Mouse (Mus musculus) olfactory bulb, adult 2 months (tissue): Measurements from ENCODE around the gene Shank2. TPM values are rescaled to one million over a fixed set of nuclear protein-coding genes. Genes with fewer than 3 reads are reported as not detected.
A peak's percentile ranks its signal among the peaks of the same experiment; 100 is the strongest.

Experiments
- H3K27ac ChIP-seq: fragments of 200-500 bp; 2 replicates; pipeline ENCODE4 v1.5.1; 2012; ENCODE audit warnings: low read depth, low read length; ENCODE audit not compliant: insufficient read depth
- H3K4me1 ChIP-seq: fragments of 200-500 bp; 2 replicates; pipeline ENCODE4 v1.6.1; 2012; ENCODE audit warnings: low read length; ENCODE audit not compliant: control insufficient read depth, insufficient read depth
- H3K4me3 ChIP-seq: fragments of 200-500 bp; 2 replicates; pipeline ENCODE4 v1.5.1; 2012; ENCODE audit warnings: mild to moderate bottlenecking, low read depth, low read length, moderate library complexity; ENCODE audit not compliant: insufficient read depth
- CTCF ChIP-seq: fragments of 200-500 bp; IDR thresholded peaks from 2 replicates; pipeline ENCODE4 v1.5.1; 2012; ENCODE audit warnings: low read depth, mild to moderate bottlenecking, low read length, moderate library complexity; ENCODE audit not compliant: insufficient read depth
- POLR2A ChIP-seq: fragments of 200-500 bp; IDR thresholded peaks from 2 replicates; pipeline ENCODE4 v1.6.1; 2012; ENCODE audit warnings: mild to moderate bottlenecking, low read depth, low read length, moderate library complexity; ENCODE audit not compliant: insufficient read depth
- WGBS: fragments of 180-500 bp; shearing (Covaris S2); methylation state at CpG from one replicate; pipeline ENCODE4 v1.1.7; 2018; 5-methylcytosine and 5-hydroxymethylcytosine counted together
- polyA plus RNA-seq: library from polyadenylated mRNA; stranded (reverse); fragments of >200 nt; gene quantifications from 2 replicates; pipeline ENCODE4 v1.2.4, GENCODE M21; 2012; ENCODE audit warnings: low replicate concordance; ENCODE audit not compliant: missing spikeins, insufficient read depth, insufficient read length

Shank2 gene
- polyA plus RNA-seq, 1 experiment: 53.3 TPM

- Histone ChIP-seq H3K4me3 (no peak overlapping the region), H3K27ac (no peak overlapping the region), H3K4me1 (peaks cover 24% of the 10 kb centered on the region)
- no peak for TF ChIP-seq POLR2A
- no peak for TF ChIP-seq CTCF
- WGBS: 92% methylated on average over 6 of the region's 6 CpGs
Measured at GRCm38 (mm10) chr7:144179436-144179835, 177.7 kb downstream of the Shank2 start.

GRCm38 (mm10) chr7:144180885-144181284 lies 179.2 kb downstream of the Shank2 start:
- TF ChIP-seq CTCF: peak; percentile 85
- no peak for TF ChIP-seq POLR2A
- H3K27ac ChIP-seq: no peak overlapping the region
- 22% methylated on average over 6 of the region's 6 CpGs for WGBS
- H3K4me3 ChIP-seq: no peak overlapping the region
- peaks cover 15% of the 10 kb centered on the region for H3K4me1 ChIP-seq

GRCm38 (mm10) chr7:144187869-144188430 lies 186.2 kb downstream of the Shank2 start:
- no peak for TF ChIP-seq CTCF
- no peak for TF ChIP-seq POLR2A
- no peaks in the 10 kb centered on the region for H3K4me1 ChIP-seq
- H3K4me3 ChIP-seq: no peak overlapping the region
- 76% methylated on average over 11 of the region's 11 CpGs for WGBS
- no peak overlapping the region for H3K27ac ChIP-seq

DNA sequence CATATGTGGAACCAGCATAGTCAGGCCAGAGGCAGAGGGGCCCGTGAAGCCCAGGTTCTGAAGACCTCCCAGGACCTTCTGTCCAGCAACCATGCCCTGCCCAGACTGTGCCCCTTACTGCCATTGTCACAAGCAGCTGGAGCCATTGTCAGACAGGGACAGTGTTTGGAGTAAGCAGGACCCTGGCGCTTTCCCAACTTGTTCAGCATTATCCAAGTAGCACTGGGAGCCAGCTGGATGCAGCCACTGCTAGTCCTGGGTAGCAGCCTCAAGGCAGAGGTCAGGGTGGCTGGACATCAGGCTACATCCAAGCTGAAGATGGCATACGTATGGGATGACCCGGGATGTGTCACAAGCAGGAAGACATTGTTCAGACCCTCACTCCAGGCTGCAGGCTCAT lies 187.7 kb downstream of the Shank2 start:
- TF ChIP-seq POLR2A (no peak), CTCF (no peak)
- WGBS: 70% methylated on average over 4 of the region's 4 CpGs
- H3K27ac ChIP-seq: no peak overlapping the region
- no peaks in the 10 kb centered on the region for H3K4me1 ChIP-seq
- no peak overlapping the region for H3K4me3 ChIP-seq

DNA sequence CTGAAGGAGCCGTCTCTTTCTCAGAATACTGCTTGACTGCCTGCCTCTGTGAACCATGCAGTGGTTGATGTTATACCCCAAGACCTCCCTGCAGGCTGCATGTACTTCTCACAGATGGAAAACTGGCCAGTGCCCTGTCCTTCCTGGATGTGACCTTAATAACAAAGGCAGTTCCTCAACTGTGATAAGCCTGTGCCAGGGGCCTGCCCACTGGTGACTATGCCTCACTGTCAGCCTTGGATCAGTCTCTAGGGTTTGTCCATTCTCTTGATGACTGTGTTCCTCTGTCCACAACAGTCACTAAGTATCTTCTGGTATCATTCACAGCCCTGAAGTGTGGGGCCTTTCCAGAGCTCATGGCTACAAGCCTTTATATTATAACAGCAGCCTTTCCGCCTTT lies 196.8 kb downstream of the Shank2 start:
- Histone ChIP-seq H3K27ac (no peak overlapping the region), H3K4me1 (peaks cover 20% of the 10 kb centered on the region), H3K4me3 (no peak overlapping the region)
- 99% methylated on average over 2 of the region's 2 CpGs for WGBS
- TF ChIP-seq CTCF: no peak
- no peak for TF ChIP-seq POLR2A

GRCm38 (mm10) chr7:144202017-144202682 lies 200.4 kb downstream of the Shank2 start:
- H3K4me3 ChIP-seq: no peak overlapping the region
- WGBS: 44% methylated on average over 7 of the region's 7 CpGs
- TF ChIP-seq CTCF (no peak), POLR2A (no peak)
- peaks cover 23% of the 10 kb centered on the region for H3K4me1 ChIP-seq
- H3K27ac ChIP-seq: no peak overlapping the region

- H3K4me3 ChIP-seq: no peak overlapping the region
- TF ChIP-seq POLR2A: no peak
- no peak for TF ChIP-seq CTCF
- 52% methylated on average over 3 of the region's 3 CpGs for WGBS
- peaks cover 30% of the 10 kb centered on the region for H3K4me1 ChIP-seq
- H3K27ac ChIP-seq: no peak overlapping the region
Measured at GRCm38 (mm10) chr7:144204290-144204689, 202.6 kb downstream of the Shank2 start.

DNA sequence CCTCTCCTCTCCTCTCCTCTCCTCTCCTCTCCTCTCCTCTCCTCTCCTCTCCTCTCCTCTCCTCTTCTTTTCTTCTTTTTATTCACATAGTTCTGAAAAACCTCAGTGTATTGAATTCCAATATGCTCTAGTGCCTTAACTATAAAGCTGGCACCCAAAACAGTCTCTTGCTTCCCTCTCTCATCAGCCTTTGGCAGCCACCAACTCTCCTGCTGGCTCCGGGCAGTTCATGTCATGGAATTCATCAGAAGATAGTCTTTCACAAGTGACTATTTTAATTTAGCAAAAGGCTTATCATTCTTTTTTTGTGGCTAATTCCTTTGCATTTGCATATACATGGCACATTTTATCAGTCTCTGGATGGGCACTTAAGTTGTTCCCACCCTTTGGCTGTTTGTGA lies 203.4 kb downstream of the Shank2 start:
- no peak overlapping the region for H3K27ac ChIP-seq
- H3K4me1 ChIP-seq: peaks cover 29% of the 10 kb centered on the region
- TF ChIP-seq POLR2A (no peak), CTCF (no peak)
- 61% methylated on average over 1 of the region's 1 CpGs for WGBS
- H3K4me3 ChIP-seq: no peak overlapping the region

GRCm38 (mm10) chr7:144205837-144206236 lies 204.1 kb downstream of the Shank2 start:
- TF ChIP-seq POLR2A (no peak), CTCF (no peak)
- Histone ChIP-seq H3K27ac (no peak overlapping the region), H3K4me3 (no peak overlapping the region), H3K4me1 (peaks cover 22% of the 10 kb centered on the region)
- 65% methylated on average over 3 of the region's 3 CpGs for WGBS

DNA sequence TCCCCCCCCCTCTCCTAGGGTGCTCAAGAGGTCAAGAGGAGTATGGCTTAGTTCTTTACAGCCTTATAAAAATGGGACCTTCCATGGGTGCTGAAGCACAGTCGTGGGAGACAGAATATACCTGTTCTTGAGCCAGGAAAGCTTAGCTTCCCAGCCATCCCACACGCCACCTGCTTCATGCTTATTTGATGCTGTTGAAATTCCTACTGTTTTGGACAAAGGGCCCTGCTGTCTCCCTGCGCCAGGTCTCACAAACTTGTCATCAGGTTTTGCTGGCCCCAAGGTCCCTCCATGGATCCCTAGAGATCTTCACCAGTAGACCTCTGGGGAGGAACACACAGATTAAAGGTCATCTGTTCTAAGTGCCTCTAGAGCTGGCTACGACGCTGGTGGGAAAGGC lies 204.5 kb downstream of the Shank2 start:
- 87% methylated on average over 5 of the region's 5 CpGs for WGBS
- no peak overlapping the region for H3K27ac ChIP-seq
- TF ChIP-seq POLR2A: no peak
- no peak overlapping the region for H3K4me3 ChIP-seq
- H3K4me1 ChIP-seq: peaks cover 22% of the 10 kb centered on the region
